Mouse (Mus musculus): ENCODE data around the gene Tshz3. TPM values are rescaled to one million over a fixed set of nuclear protein-coding genes. Genes with fewer than 3 reads are reported as not detected.

The Tshz3 gene
- polyA plus RNA-seq, 1 experiment from 2014 or later = 12.1 TPM

- Histone ChIP-seq H3K27me3 (ENCODE audit: control insufficient read depth, insufficient read depth, low read depth, low read length) (peaks cover 22% of the 10 kb centered on the region), H3K4me2 (ENCODE audit: low read depth, low read length) (peak overlapping the region; percentile 80), H3K9me3 (ENCODE audit: control insufficient read depth, low read length) (no peaks in the 10 kb centered on the region), H3K4me3 (ENCODE audit: low read length) (peak overlapping the region; percentile 83), H3K27ac (ENCODE audit: low read length) (no peak overlapping the region), H3K36me3 (ENCODE audit: control insufficient read depth, insufficient read depth, low read length) (no peaks in the 10 kb centered on the region), H3K9ac (ENCODE audit: low read length) (no peak overlapping the region), H3K4me1 (replicated peaks; ENCODE audit: control insufficient read depth, insufficient read depth, low read length) (peaks cover 33% of the 10 kb centered on the region)
- ATAC-seq (ENCODE audit: low read depth) = no peak
- WGBS = 12% methylated on average over 7 of the region's 7 CpGs
Measured at GRCm38 (mm10) chr7:36694642-36695191, 3.2 kb upstream of the Tshz3 start.

- Histone ChIP-seq H3K4me2 (ENCODE audit: low read depth, low read length) (peak overlapping the region; percentile 80), H3K4me1 (replicated peaks; ENCODE audit: control insufficient read depth, insufficient read depth, low read length) (peaks cover 34% of the 10 kb centered on the region), H3K9me3 (ENCODE audit: control insufficient read depth, low read length) (no peaks in the 10 kb centered on the region), H3K4me3 (ENCODE audit: low read length) (peak overlapping the region; percentile 83), H3K27ac (ENCODE audit: low read length) (no peak overlapping the region), H3K36me3 (ENCODE audit: control insufficient read depth, insufficient read depth, low read length) (no peaks in the 10 kb centered on the region), H3K9ac (ENCODE audit: low read length) (peak overlapping the region; percentile 88), H3K27me3 (ENCODE audit: control insufficient read depth, insufficient read depth, low read depth, low read length) (peaks cover 23% of the 10 kb centered on the region)
- under 1% methylated on average over 25 of the region's 25 CpGs for WGBS
- no peak for ATAC-seq (ENCODE audit: low read depth)
Measured at GRCm38 (mm10) chr7:36695276-36695675, 2.6 kb upstream of the Tshz3 start.

- Histone ChIP-seq H3K4me2 (ENCODE audit: low read depth, low read length) (peak overlapping the region; percentile 80), H3K9me3 (ENCODE audit: control insufficient read depth, low read length) (no peaks in the 10 kb centered on the region), H3K27ac (ENCODE audit: low read length) (peak overlapping the region; percentile 92), H3K4me3 (ENCODE audit: low read length) (peak overlapping the region; percentile 83), H3K9ac (ENCODE audit: low read length) (peak overlapping the region; percentile 88), H3K36me3 (ENCODE audit: control insufficient read depth, insufficient read depth, low read length) (no peaks in the 10 kb centered on the region), H3K27me3 (ENCODE audit: control insufficient read depth, insufficient read depth, low read depth, low read length) (peaks cover 24% of the 10 kb centered on the region), H3K4me1 (replicated peaks; ENCODE audit: control insufficient read depth, insufficient read depth, low read length) (peaks cover 29% of the 10 kb centered on the region)
- WGBS = 0% methylated on average over 35 of the region's 42 CpGs
- ATAC-seq (ENCODE audit: low read depth) = no peak
Measured at GRCm38 (mm10) chr7:36695791-36696241, 2.1 kb upstream of the Tshz3 start.

- Histone ChIP-seq H3K27me3 (ENCODE audit: control insufficient read depth, insufficient read depth, low read depth, low read length) (peaks cover 24% of the 10 kb centered on the region), H3K4me3 (ENCODE audit: low read length) (peak overlapping the region; percentile 83), H3K36me3 (ENCODE audit: control insufficient read depth, insufficient read depth, low read length) (no peaks in the 10 kb centered on the region), H3K4me1 (replicated peaks; ENCODE audit: control insufficient read depth, insufficient read depth, low read length) (peaks cover 22% of the 10 kb centered on the region), H3K4me2 (ENCODE audit: low read depth, low read length) (peak overlapping the region; percentile 80), H3K27ac (ENCODE audit: low read length) (peak overlapping the region; percentile 92), H3K9ac (ENCODE audit: low read length) (peak overlapping the region; percentile 88), H3K9me3 (ENCODE audit: control insufficient read depth, low read length) (no peaks in the 10 kb centered on the region)
- ATAC-seq (ENCODE audit: low read depth) = peak; percentile 32
- WGBS = 0% methylated on average over 58 of the region's 62 CpGs
Measured at GRCm38 (mm10) chr7:36696406-36697117, 1.4 kb upstream of the Tshz3 start.

- ATAC-seq (ENCODE audit: low read depth) = peak; percentile 90
- Histone ChIP-seq H3K4me1 (replicated peaks; ENCODE audit: control insufficient read depth, insufficient read depth, low read length) (peaks cover 17% of the 10 kb centered on the region), H3K9ac (ENCODE audit: low read length) (peak overlapping the region; percentile 88), H3K4me3 (ENCODE audit: low read length) (peak overlapping the region; percentile 83), H3K27ac (ENCODE audit: low read length) (peak overlapping the region; percentile 92), H3K27me3 (ENCODE audit: control insufficient read depth, insufficient read depth, low read depth, low read length) (peaks cover 23% of the 10 kb centered on the region), H3K9me3 (ENCODE audit: control insufficient read depth, low read length) (no peaks in the 10 kb centered on the region), H3K36me3 (ENCODE audit: control insufficient read depth, insufficient read depth, low read length) (no peaks in the 10 kb centered on the region), H3K4me2 (ENCODE audit: low read depth, low read length) (peak overlapping the region; percentile 80)
- WGBS = 1% methylated on average over 14 of the region's 62 CpGs
Measured at GRCm38 (mm10) chr7:36697118-36697855, 631 bp upstream of the Tshz3 start.

GRCm38 (mm10) chr7:36698589-36698946 lies 650 bp downstream of the Tshz3 start:
- peaks cover 16% of the 10 kb centered on the region for H3K27me3 ChIP-seq (ENCODE audit: control insufficient read depth, insufficient read depth, low read depth, low read length)
- WGBS = 0% methylated on average over 16 of the region's 16 CpGs
- peak overlapping the region; percentile 83 for H3K4me3 ChIP-seq (ENCODE audit: low read length)
- peak overlapping the region; percentile 80 for H3K4me2 ChIP-seq (ENCODE audit: low read depth, low read length)
- peak overlapping the region; percentile 88 for H3K9ac ChIP-seq (ENCODE audit: low read length)
- ATAC-seq (ENCODE audit: low read depth) = no peak
- H3K4me1 ChIP-seq (replicated peaks; ENCODE audit: control insufficient read depth, insufficient read depth, low read length) = peaks cover 17% of the 10 kb centered on the region
- H3K27ac ChIP-seq (ENCODE audit: low read length) = peak overlapping the region; percentile 92
- no peaks in the 10 kb centered on the region for H3K9me3 ChIP-seq (ENCODE audit: control insufficient read depth, low read length)
- H3K36me3 ChIP-seq (ENCODE audit: control insufficient read depth, insufficient read depth, low read length) = no peaks in the 10 kb centered on the region

GRCm38 (mm10) chr7:36699001-36699987 lies 1.4 kb downstream of the Tshz3 start:
- Histone ChIP-seq H3K27ac (ENCODE audit: low read length) (peak overlapping the region; percentile 92; the same call in 1 of the 2 replicates), H3K9ac (ENCODE audit: low read length) (peak overlapping the region; percentile 49), H3K36me3 (ENCODE audit: control insufficient read depth, insufficient read depth, low read length) (no peaks in the 10 kb centered on the region), H3K4me1 (replicated peaks; ENCODE audit: control insufficient read depth, insufficient read depth, low read length) (peaks cover 17% of the 10 kb centered on the region), H3K4me2 (ENCODE audit: low read depth, low read length) (peak overlapping the region; percentile 80), H3K4me3 (ENCODE audit: low read length) (peak overlapping the region; percentile 83), H3K9me3 (ENCODE audit: control insufficient read depth, low read length) (no peaks in the 10 kb centered on the region), H3K27me3 (ENCODE audit: control insufficient read depth, insufficient read depth, low read depth, low read length) (peaks cover 13% of the 10 kb centered on the region)
- no peak for ATAC-seq (ENCODE audit: low read depth)
- 10% methylated on average over 18 of the region's 18 CpGs for WGBS

GRCm38 (mm10) chr7:36706636-36707035 lies 8.7 kb downstream of the Tshz3 start:
- 23% methylated on average over 10 of the region's 10 CpGs for WGBS
- H3K27ac ChIP-seq (ENCODE audit: low read length) = peak overlapping the region; percentile 3; the same call in 1 of the 2 replicates
- no peak for ATAC-seq (ENCODE audit: low read depth)
- 0 out of 2 replicates have a peak overlapping the region, but pooled peaks have one; percentile 3 for H3K4me2 ChIP-seq (ENCODE audit: low read depth, low read length)
- H3K4me1 ChIP-seq (replicated peaks; ENCODE audit: control insufficient read depth, insufficient read depth, low read length) = peaks cover 38% of the 10 kb centered on the region
- H3K9me3 ChIP-seq (ENCODE audit: control insufficient read depth, low read length) = no peaks in the 10 kb centered on the region
- no peaks in the 10 kb centered on the region for H3K27me3 ChIP-seq (ENCODE audit: control insufficient read depth, insufficient read depth, low read depth, low read length)
- no peak overlapping the region for H3K4me3 ChIP-seq (ENCODE audit: low read length)
- no peaks in the 10 kb centered on the region for H3K36me3 ChIP-seq (ENCODE audit: control insufficient read depth, insufficient read depth, low read length)
- H3K9ac ChIP-seq (ENCODE audit: low read length) = no peak overlapping the region
